Mouse (Mus musculus) forebrain, embryonic 11.5 days (tissue): ENCODE results near the gene Rcan2. TPM values are rescaled to one million over a fixed set of nuclear protein-coding genes. Genes with fewer than 3 reads are reported as not detected.

Source experiments
- ATAC-seq: fragments of 200-750 bp; cut with Nextera tagmentation; replicated peaks from 2 replicates; pipeline ENCODE4 v1.8.0; 2017; ENCODE audit warnings: moderate TSS enrichment; ENCODE audit not compliant: low FRiP score
- DNase-seq: peaks from one replicate; pipeline ENCODE4 v3.0.0-alpha.2; 2017; ENCODE audit warnings: low spot score
- H3K27ac ChIP-seq: fragments of 300-500 bp; sonication (generic); 2 replicates; pipeline ENCODE4 v1.5.1; 2014; ENCODE audit warnings: low read depth, low read length
- H3K27me3 ChIP-seq: fragments of 300-500 bp; sonication (generic); 2 replicates; pipeline ENCODE4 v1.6.1; 2014; ENCODE audit warnings: mild to moderate bottlenecking, low read length, mixed read lengths; ENCODE audit not compliant: control insufficient read depth, insufficient read depth
- H3K36me3 ChIP-seq: fragments of 300-500 bp; sonication (generic); 2 replicates; pipeline ENCODE4 v1.6.1; 2014; ENCODE audit warnings: mild to moderate bottlenecking, low read length, moderate library complexity, mixed read lengths; ENCODE audit not compliant: control insufficient read depth, insufficient read depth
- H3K4me1 ChIP-seq: fragments of 300-500 bp; sonication (generic); replicated peaks from 2 replicates; pipeline ENCODE4 v1.6.1; 2014; ENCODE audit warnings: low read length, mixed read lengths; ENCODE audit not compliant: control insufficient read depth, insufficient read depth
- H3K4me2 ChIP-seq: fragments of 300-500 bp; sonication (generic); 2 replicates; pipeline ENCODE4 v1.6.1; 2014; ENCODE audit warnings: low read depth, mild to moderate bottlenecking, low read length, moderate library complexity, mixed read lengths; ENCODE audit not compliant: severe bottlenecking
- H3K4me3 ChIP-seq: fragments of 300-500 bp; sonication (generic); 2 replicates; pipeline ENCODE4 v1.5.1; 2014; ENCODE audit warnings: low read depth, low read length
- H3K9ac ChIP-seq: fragments of 300-500 bp; sonication (generic); 2 replicates; pipeline ENCODE4 v1.6.1; 2014; ENCODE audit warnings: low read length
- H3K9me3 ChIP-seq: fragments of 300-500 bp; sonication (generic); 2 replicates; pipeline ENCODE4 v1.6.1; 2016; ENCODE audit warnings: low read length, mixed read lengths; ENCODE audit not compliant: control insufficient read depth
- WGBS: fragments of 180-500 bp; shearing (Covaris S2); extraction: QIAGEN DNeasy Blood & Tissue Kit; methylation state at CpG from one replicate; pipeline ENCODE4 v1.1.7; 2014; 5-methylcytosine and 5-hydroxymethylcytosine counted together
- polyA plus RNA-seq: library from polyadenylated mRNA; unstranded; fragments of >200 nt; fragmentation: Nextera tagmentation; extraction: Ambion mirVana; gene quantifications from 2 replicates; pipeline ENCODE4 v1.2.1, GENCODE M21; 2014

The Rcan2 gene
- polyA plus RNA-seq, 1 experiment from 2014 or later, result 20.6 TPM

- H3K9ac ChIP-seq, result peak overlapping the region; percentile 23; the same call in 1 of the 2 replicates
- no peak overlapping the region for H3K27ac ChIP-seq
- peak overlapping the region; percentile 31; the same call in 1 of the 2 replicates for H3K4me2 ChIP-seq
- ATAC-seq, result no peak; the same call in 1 of the 2 replicates
- H3K4me3 ChIP-seq, result peak overlapping the region; percentile 5; the same call in 1 of the 2 replicates
- no peaks in the 10 kb centered on the region for H3K36me3 ChIP-seq
- no peaks in the 10 kb centered on the region for H3K27me3 ChIP-seq
- H3K4me1 ChIP-seq, result peaks cover 12% of the 10 kb centered on the region
- 80% methylated on average over 10 of the region's 10 CpGs for WGBS
- no peak for DNase-seq
- H3K9me3 ChIP-seq, result no peaks in the 10 kb centered on the region
Observed at GRCm38 (mm10) chr17:43953535-43953918, 152.4 kb downstream of the Rcan2 start.

DNA sequence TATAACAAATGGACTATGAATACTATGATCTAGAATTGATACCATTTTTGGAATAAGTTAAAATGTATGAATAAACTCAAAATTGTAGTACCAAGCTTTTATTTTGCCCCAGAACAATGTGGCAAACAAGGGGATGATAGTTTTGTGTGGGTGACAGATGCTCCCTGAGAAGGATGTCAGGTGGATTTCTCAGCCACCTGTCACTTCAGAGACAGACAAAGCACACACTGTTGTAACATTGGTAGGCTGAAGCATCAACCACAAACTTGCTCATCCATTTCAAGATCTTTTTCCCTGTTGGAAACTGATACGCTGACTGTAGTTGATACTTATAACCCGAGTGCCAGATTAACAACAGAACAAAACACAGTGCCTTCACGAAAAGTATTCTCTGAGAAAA lies 158.6 kb downstream of the Rcan2 start:
- no peak overlapping the region for H3K4me3 ChIP-seq
- no peaks in the 10 kb centered on the region for H3K36me3 ChIP-seq
- ATAC-seq, result no peak
- WGBS, result 82% methylated on average over 3 of the region's 3 CpGs
- no peak overlapping the region for H3K9ac ChIP-seq
- no peak for DNase-seq
- no peak overlapping the region for H3K4me2 ChIP-seq
- H3K27me3 ChIP-seq, result no peaks in the 10 kb centered on the region
- no peak overlapping the region for H3K27ac ChIP-seq
- H3K9me3 ChIP-seq, result no peaks in the 10 kb centered on the region
- no peaks in the 10 kb centered on the region for H3K4me1 ChIP-seq

- H3K9me3 ChIP-seq, result no peaks in the 10 kb centered on the region
- ATAC-seq (no peak), DNase-seq (no peak)
- no peak overlapping the region for H3K4me3 ChIP-seq
- no peak overlapping the region for H3K4me2 ChIP-seq
- 93% methylated on average over 10 of the region's 10 CpGs for WGBS
- H3K27ac ChIP-seq, result no peak overlapping the region
- no peak overlapping the region for H3K9ac ChIP-seq
- H3K27me3 ChIP-seq, result no peaks in the 10 kb centered on the region
- H3K4me1 ChIP-seq, result no peaks in the 10 kb centered on the region
- H3K36me3 ChIP-seq, result no peaks in the 10 kb centered on the region
Observed at GRCm38 (mm10) chr17:43969943-43970342, 168.8 kb downstream of the Rcan2 start.

- no peaks in the 10 kb centered on the region for H3K9me3 ChIP-seq
- no peak overlapping the region for H3K4me2 ChIP-seq
- no peaks in the 10 kb centered on the region for H3K36me3 ChIP-seq
- no peak overlapping the region for H3K27ac ChIP-seq
- WGBS, result 85% methylated on average over 2 of the region's 2 CpGs
- H3K9ac ChIP-seq, result no peak overlapping the region
- H3K4me1 ChIP-seq, result no peaks in the 10 kb centered on the region
- H3K27me3 ChIP-seq, result no peaks in the 10 kb centered on the region
- H3K4me3 ChIP-seq, result no peak overlapping the region
- no peak for DNase-seq
- no peak for ATAC-seq
Observed at GRCm38 (mm10) chr17:43977572-43977971, 176.4 kb downstream of the Rcan2 start.

DNA sequence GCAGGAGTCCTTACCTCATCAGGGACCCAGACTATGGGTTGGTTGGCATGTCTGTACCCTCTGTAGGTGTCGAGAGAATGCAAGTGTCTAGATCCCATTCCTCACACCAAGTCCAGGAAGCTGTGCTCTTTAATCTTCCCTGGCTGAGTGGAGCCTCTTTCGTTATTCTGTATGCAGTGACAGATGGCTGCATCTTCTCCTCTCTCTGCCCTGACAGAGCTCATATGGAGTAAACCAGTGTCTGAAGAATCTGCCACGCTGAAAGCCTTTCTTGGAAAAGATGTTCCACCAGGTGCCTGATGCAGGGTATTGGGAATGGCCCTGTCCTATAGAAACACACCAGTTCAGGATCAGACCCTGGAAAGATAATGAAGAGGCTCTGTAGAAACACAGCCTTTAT lies 178.8 kb downstream of the Rcan2 start:
- Histone ChIP-seq H3K27me3 (no peaks in the 10 kb centered on the region), H3K9me3 (no peaks in the 10 kb centered on the region), H3K9ac (no peak overlapping the region), H3K27ac (no peak overlapping the region), H3K36me3 (no peaks in the 10 kb centered on the region), H3K4me2 (no peak overlapping the region), H3K4me1 (no peaks in the 10 kb centered on the region), H3K4me3 (no peak overlapping the region)
- ATAC-seq (no peak), DNase-seq (no peak)
- 88% methylated on average over 3 of the region's 3 CpGs for WGBS

DNA sequence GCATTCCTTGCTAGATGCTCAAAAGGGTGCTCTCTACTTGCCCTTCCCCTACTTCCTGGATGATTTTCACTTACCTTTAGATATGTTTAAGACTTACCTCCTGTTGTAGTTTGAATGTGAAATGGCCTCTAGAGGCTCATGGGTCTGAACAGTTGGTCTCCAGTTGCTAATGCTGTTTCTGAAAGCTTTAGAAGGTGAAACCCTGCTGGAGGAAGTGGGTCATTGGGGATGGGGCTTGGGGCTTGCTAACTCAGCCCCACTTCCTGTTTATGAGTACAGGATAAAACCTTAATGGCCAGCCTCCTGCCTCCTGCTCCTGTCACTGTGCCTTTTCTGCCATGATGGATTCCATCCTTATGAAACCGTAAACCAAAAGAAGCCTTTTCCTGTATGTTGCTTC lies 181.4 kb downstream of the Rcan2 start:
- H3K27ac ChIP-seq, result no peak overlapping the region
- DNase-seq (no peak), ATAC-seq (no peak)
- H3K4me1 ChIP-seq, result no peaks in the 10 kb centered on the region
- H3K4me2 ChIP-seq, result no peak overlapping the region
- H3K9me3 ChIP-seq, result no peaks in the 10 kb centered on the region
- 97% methylated on average over 1 of the region's 1 CpGs for WGBS
- no peaks in the 10 kb centered on the region for H3K27me3 ChIP-seq
- H3K36me3 ChIP-seq, result no peaks in the 10 kb centered on the region
- no peak overlapping the region for H3K9ac ChIP-seq
- H3K4me3 ChIP-seq, result no peak overlapping the region

DNA sequence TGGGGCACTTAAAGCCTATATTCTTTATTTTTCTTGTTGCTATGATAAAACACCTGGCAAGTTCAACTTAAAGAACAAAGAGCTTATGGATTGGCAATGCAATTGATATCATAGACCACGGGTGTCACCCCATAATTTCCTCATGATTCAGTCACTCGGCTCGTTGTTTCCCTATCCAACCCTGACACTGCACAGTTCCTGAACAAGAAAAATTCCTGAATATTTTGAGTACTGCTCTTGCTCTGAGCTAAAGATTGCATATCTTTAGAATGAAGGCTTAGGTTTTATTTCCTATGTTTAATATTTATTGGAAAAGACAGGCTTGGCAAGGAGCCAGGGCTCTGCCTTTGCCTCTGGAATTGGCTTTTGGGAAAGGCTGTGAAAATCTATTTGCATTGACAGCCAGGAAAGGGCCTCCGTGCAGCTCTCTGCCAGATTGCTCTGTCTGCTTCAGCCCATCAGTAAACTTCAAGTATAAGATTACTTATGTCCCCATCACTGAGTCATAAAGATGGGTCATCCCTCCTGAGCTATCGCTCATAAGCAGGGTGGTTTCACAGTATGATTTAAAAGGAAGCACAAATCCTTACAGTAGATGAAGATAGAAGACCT lies 188.3 kb downstream of the Rcan2 start:
- no peaks in the 10 kb centered on the region; the same call in 1 of the 2 replicates for H3K27me3 ChIP-seq
- no peak overlapping the region for H3K27ac ChIP-seq
- no peaks in the 10 kb centered on the region for H3K9me3 ChIP-seq
- ATAC-seq, result no peak
- H3K4me3 ChIP-seq, result no peak overlapping the region
- no peaks in the 10 kb centered on the region for H3K36me3 ChIP-seq
- WGBS, result 85% methylated on average over 5 of the region's 5 CpGs
- no peak for DNase-seq
- H3K9ac ChIP-seq, result no peak overlapping the region
- H3K4me2 ChIP-seq, result no peak overlapping the region
- no peaks in the 10 kb centered on the region for H3K4me1 ChIP-seq

DNA sequence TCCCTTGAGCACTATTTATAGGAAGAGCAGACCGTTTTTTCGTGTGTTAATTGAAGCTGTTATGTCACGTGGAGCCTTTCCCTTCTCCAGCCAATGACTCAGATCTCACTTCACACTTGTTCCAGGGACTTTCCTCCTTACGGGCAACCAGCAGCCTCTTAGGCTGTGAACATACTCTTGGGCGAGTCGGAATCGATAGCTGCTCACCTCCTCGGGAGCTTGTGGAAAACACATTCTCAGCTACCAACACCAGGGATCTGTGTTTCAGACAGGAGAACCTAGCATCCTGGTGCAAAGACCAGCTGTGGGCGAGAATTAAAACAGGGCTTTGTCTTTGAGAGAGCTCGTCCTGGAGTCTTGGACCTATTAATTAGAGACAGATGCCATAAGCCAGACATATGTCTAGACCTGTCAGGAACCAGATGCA lies 189.8 kb downstream of the Rcan2 start:
- Histone ChIP-seq H3K4me3 (no peak overlapping the region), H3K9ac (no peak overlapping the region), H3K9me3 (no peaks in the 10 kb centered on the region), H3K27me3 (no peaks in the 10 kb centered on the region; the same call in 1 of the 2 replicates), H3K36me3 (no peaks in the 10 kb centered on the region), H3K27ac (no peak overlapping the region), H3K4me1 (no peaks in the 10 kb centered on the region), H3K4me2 (no peak overlapping the region)
- DNase-seq (no peak), ATAC-seq (no peak)
- 67% methylated on average over 10 of the region's 10 CpGs for WGBS

DNA sequence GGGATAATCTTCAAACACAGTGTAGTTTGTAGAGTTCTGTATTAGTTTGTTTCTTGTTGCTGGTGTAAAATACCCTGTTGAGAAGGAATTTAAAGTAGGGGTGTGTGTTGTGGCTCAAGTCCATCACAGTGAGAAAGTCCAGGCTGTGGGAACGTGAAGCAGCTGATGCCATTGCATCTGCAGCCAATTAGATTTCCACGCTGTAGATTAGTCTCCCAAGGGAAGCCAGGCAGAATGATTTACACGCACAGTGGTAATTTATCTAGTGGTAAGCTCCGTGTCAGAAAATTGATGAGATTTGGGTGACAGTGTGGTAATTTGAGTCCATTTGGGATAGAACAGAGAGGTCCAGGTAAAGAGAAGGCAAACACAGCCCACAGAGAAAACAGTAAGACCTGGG lies 192.9 kb downstream of the Rcan2 start:
- no peak overlapping the region for H3K4me3 ChIP-seq
- ATAC-seq, result no peak
- no peak overlapping the region for H3K4me2 ChIP-seq
- no peak overlapping the region for H3K27ac ChIP-seq
- no peaks in the 10 kb centered on the region for H3K4me1 ChIP-seq
- H3K27me3 ChIP-seq, result no peaks in the 10 kb centered on the region; the same call in 1 of the 2 replicates
- H3K36me3 ChIP-seq, result no peaks in the 10 kb centered on the region
- no peak for DNase-seq
- H3K9ac ChIP-seq, result no peak overlapping the region
- no peaks in the 10 kb centered on the region for H3K9me3 ChIP-seq
- 65% methylated on average over 4 of the region's 4 CpGs for WGBS
